In the genomic region with DNA sequence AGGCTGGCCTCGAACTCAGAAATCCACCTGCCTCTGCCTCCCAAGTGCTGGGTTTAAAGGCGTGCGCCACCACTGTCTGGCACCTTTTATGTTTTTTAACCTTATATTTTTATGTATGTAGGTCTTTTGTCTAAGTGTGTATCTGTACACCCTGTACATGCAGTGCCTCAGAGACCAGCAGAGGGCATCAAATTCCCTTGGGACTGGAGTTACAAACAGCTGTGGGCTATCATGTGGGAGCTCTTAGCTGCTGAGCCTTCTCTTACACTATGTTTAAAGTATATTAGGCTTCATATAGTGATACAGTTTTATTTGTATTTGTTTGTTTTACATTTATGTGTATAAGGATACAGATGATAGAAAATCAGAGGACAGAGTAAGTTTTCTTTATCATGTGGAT, we compare ENCODE assay signal across 8 mouse cellular contexts. TPM values are rescaled to one million over a fixed set of nuclear protein-coding genes. Genes with fewer than 3 reads are reported as not detected.
DNase-seq lines count a peak whose midpoint lies in the region; ATAC-seq and TF ChIP-seq lines count a peak whose summit lies in the region.

No protein-coding gene starts in this region.

- H3K9ac ChIP-seq in neural tube, embryonic 13.5 days = no peak overlapping the region
- no peak overlapping the region for H3K9ac ChIP-seq in stomach, postnatal 0 days (ENCODE audit: low read length)

- 0 out of 2 replicates have a peak, but pooled peaks have one; percentile 50 for ATAC-seq in neural tube, embryonic 13.5 days (ENCODE audit: low read depth)
- no peak for ATAC-seq in stomach, postnatal 0 days (ENCODE audit: low FRiP score, low TSS enrichment)

- intact Hi-C loops in left cerebral cortex, postnatal 36 days (cut with DNase I) = no loop called here

- H3K4me1 ChIP-seq in neural tube, embryonic 13.5 days (replicated peaks) = no peaks in the 10 kb centered on the region
- no peaks in the 10 kb centered on the region for H3K4me1 ChIP-seq in stomach, postnatal 0 days (replicated peaks; ENCODE audit: control insufficient read depth, insufficient read depth)
- no peaks in the 10 kb centered on the region for H3K4me1 ChIP-seq in forebrain, embryonic 10.5 days

- no peak for TF ChIP-seq EP300 in stomach, postnatal 0 days (optimal IDR thresholded peaks at IDR 0.05)

- no peak overlapping the region for H3K4me3 ChIP-seq in neural tube, embryonic 13.5 days
- no peak overlapping the region for H3K4me3 ChIP-seq in stomach, postnatal 0 days (ENCODE audit: low read depth, low read length)
- no peak overlapping the region for H3K4me3 ChIP-seq in forebrain, embryonic 10.5 days

- peak; percentile 29 for DNase-seq in gastrocnemius, adult 18-20 months (ENCODE audit: low spot score)
- DNase-seq in gastrocnemius, adult 8-10 months (ENCODE audit: low spot score in 2 of 2) = no peak
- DNase-seq in neural tube, embryonic 10.5 days (ENCODE audit: extremely low spot score, low spot score) = no peak
- peak; percentile 16 for DNase-seq in induced T-regulatory cell, adult 2 months (ENCODE audit: low read depth)
- DNase-seq in stomach, postnatal 0 days (ENCODE audit: low spot score) = no peak
- DNase-seq in left cerebral cortex, postnatal 36 days (ENCODE audit: low spot score in 2 of 2) = no peak
- no peak for DNase-seq in forebrain, embryonic 10.5 days (ENCODE audit: extremely low spot score, low spot score)

- WGBS in neural tube, embryonic 13.5 days = 97% methylated on average over 3 of the region's 3 CpGs
- WGBS in stomach, postnatal 0 days = 91% methylated on average over 3 of the region's 3 CpGs
- 95% methylated on average over 3 of the region's 3 CpGs for WGBS in forebrain, embryonic 10.5 days

- no peak overlapping the region for H3K27ac ChIP-seq in neural tube, embryonic 13.5 days (replicated peaks)
- no peak overlapping the region for H3K27ac ChIP-seq in stomach, postnatal 0 days (replicated peaks)
- H3K27ac ChIP-seq in forebrain, embryonic 10.5 days = no peak overlapping the region

- no peaks in the 10 kb centered on the region for H3K27me3 ChIP-seq in neural tube, embryonic 13.5 days
- no peaks in the 10 kb centered on the region for H3K27me3 ChIP-seq in stomach, postnatal 0 days (ENCODE audit: control insufficient read depth, insufficient read depth, low read length)
- H3K27me3 ChIP-seq in forebrain, embryonic 10.5 days (ENCODE audit: poor library complexity, severe bottlenecking) = no peaks in the 10 kb centered on the region

- peaks cover 90% of the 10 kb centered on the region for H3K36me3 ChIP-seq in neural tube, embryonic 13.5 days
- peaks cover 6% of the 10 kb centered on the region; the same call in 1 of the 2 replicates for H3K36me3 ChIP-seq in stomach, postnatal 0 days (ENCODE audit: control insufficient read depth, insufficient read depth, low read length)
- peaks cover 98% of the 10 kb centered on the region for H3K36me3 ChIP-seq in forebrain, embryonic 10.5 days (replicated peaks)

- no peaks in the 10 kb centered on the region for H3K9me3 ChIP-seq in neural tube, embryonic 13.5 days
- no peaks in the 10 kb centered on the region for H3K9me3 ChIP-seq in stomach, postnatal 0 days (ENCODE audit: control insufficient read depth, low read length)
- no peaks in the 10 kb centered on the region for H3K9me3 ChIP-seq in forebrain, embryonic 10.5 days

- H3K4me2 ChIP-seq in neural tube, embryonic 13.5 days = no peak overlapping the region
- H3K4me2 ChIP-seq in stomach, postnatal 0 days (replicated peaks; ENCODE audit: low read depth) = no peak overlapping the region

- TF ChIP-seq CTCF in stomach, postnatal 0 days (IDR thresholded peaks at IDR 0.05; ENCODE audit: low read depth) = peak; percentile 70

RNA-seq across cellular contexts. Expression of a gene that starts 45.6 kb away (rescaled TPM):
- total RNA-seq in gastrocnemius, adult 18-20 months (2021) = under 1 TPM; 0.31 to 0.66 TPM
- total RNA-seq in gastrocnemius, adult 8-10 months (2022) = under 1 TPM; 0.24 to 0.53 (median 0.46) TPM
- 3.9 and 4.4 TPM in 2 replicates for polyA plus RNA-seq in neural tube, embryonic 13.5 days (2015; fragmentation: Nextera tagmentation; extraction: Ambion mirVana)
- 0.11 and 0.25 TPM in 2 replicates for polyA plus RNA-seq in stomach, postnatal 0 days (2015; fragmentation: Nextera tagmentation; extraction: Ambion mirVana)
- 10 to 100 TPM; 44.8 to 53.3 TPM for total RNA-seq in left cerebral cortex, postnatal 36 days (2021)
- polyA plus RNA-seq in forebrain, embryonic 10.5 days (2016; fragmentation: Nextera tagmentation; extraction: Ambion mirVana) = 1.0 and 1.6 TPM in 2 replicates

RNA-seq across cellular contexts. Expression of a gene that starts 54.7 kb away (rescaled TPM):
- total RNA-seq in gastrocnemius, adult 18-20 months (2021) = 1 to 10 TPM; 3.3 to 3.7 TPM
- 1 to 10 TPM; 3.3 to 7.6 (median 5.8) TPM for total RNA-seq in gastrocnemius, adult 8-10 months (2022)
- polyA plus RNA-seq in neural tube, embryonic 13.5 days (2015; fragmentation: Nextera tagmentation; extraction: Ambion mirVana) = 24.5 and 25.7 TPM in 2 replicates
- 6.4 and 6.8 TPM in 2 replicates for polyA plus RNA-seq in stomach, postnatal 0 days (2015; fragmentation: Nextera tagmentation; extraction: Ambion mirVana)
- total RNA-seq in left cerebral cortex, postnatal 36 days (2021) = 10 to 100 TPM; 28.9 to 41.3 TPM
- 40.1 and 41.2 TPM in 2 replicates for polyA plus RNA-seq in forebrain, embryonic 10.5 days (2016; fragmentation: Nextera tagmentation; extraction: Ambion mirVana)

Comparison
In these comparisons a context has a peak if more than half of its experiments do, and no peak if none do; other contexts are left out.
1. DNase-seq: peak in gastrocnemius, adult 18-20 months (single experiment) and induced T-regulatory cell, adult 2 months (single experiment); none in gastrocnemius, adult 8-10 months (0 of 2), neural tube, embryonic 10.5 days (single experiment), stomach, postnatal 0 days (single experiment), left cerebral cortex, postnatal 36 days (0 of 2) and forebrain, embryonic 10.5 days (single experiment).
2. RNA of a gene that starts 45.6 kb away (total RNA-seq): 44.8 to 53.3 TPM in left cerebral cortex, postnatal 36 days; 0.31 to 0.66 TPM in gastrocnemius, adult 18-20 months and 0.24 to 0.53 TPM in gastrocnemius, adult 8-10 months; every median in the first group is over 10 times any median in the second.